Mouse (Mus musculus) embryo, embryonic 10 days (tissue): ENCODE measurements around the gene Nfatc4.

ENCODE experiments used
- DNase-seq: peaks from one replicate; pipeline ENCODE4 v3.0.0-alpha.2; 2015; ENCODE audit warnings: low spot score

Nfatc4 gene

DNA sequence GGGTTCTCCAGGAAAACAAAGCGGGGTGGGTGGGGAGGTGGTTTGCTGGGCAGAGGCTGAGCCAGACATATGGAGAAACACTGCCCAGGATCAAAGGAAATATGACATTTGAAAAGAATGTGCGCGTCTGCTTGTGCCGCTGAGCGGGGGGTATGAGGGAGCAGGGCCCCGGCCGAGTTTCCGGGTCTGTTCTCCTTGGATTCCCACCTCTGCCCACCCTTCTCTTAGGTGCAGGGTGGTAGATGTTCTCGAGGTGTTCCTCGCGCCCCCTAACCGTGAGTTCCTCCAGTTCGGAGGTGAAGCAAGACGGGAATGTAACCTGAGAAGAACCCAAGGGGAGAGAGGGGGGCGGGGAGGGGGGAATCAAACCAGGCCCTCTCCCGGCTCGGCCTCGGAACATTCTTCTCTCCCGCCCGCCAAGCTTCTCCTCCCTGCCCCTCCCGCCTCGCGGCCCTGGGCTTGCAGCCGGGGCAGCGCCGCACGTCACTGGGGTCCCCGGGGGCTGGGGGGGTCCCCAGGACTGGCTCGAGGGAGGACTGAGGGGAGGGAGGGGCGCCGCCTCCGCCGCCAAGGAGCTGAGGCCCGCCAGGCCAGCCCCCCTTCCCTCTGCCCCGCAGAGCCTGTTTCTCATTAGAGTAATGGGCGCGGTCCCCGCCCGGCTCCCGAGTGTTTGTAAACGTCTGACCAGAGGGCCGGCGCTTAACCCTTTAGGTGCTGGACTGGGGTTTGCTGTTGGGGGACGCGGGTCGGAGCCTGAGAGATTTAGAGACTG lies at the start of gene Nfatc4:
TSS of gene Nfatc4 (plus strand) at position 154 of the 772 bp plus-strand sequence.
- DNase-seq, result peak; percentile 93

DNA sequence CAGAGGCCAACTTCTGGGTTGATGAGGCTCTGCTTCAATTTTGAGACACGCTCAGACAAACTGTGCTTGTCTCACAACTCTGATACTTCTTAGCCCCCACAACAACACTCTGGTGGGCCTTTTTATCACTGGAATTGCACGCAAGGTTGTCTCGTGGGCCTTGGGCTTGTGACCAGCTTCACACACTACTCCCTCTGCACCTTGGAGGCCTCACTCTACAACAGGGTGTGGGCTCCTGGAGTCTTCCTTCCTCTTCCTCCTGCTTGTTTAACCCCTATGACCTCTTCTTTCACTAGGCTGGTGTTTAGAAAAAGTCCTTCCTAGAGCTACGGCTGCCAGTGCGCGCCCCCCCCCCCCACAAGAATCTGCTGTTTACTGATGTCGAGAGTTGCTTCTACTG lies 46.2 kb upstream of the Nfatc4 start:
- DNase-seq, result no peak

DNA sequence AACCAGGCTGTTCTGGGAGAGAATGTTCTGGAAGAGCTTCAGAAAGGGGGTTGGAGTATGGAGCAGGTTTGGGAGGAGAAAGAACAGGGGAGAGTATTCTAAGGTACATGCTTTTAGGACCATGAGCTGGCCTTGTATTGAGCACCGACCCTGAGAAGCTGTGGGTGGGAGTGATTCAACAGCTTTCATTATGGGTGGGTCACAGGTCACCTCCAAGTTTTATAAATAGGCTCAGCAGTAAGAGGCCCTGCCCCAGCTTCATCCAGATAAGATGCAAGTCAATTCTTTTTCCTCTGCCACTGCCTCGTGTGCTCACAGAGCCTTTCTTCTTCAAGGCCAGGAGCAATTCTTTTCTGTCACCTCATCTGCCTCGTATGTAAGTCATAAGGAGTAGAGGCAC lies 45.8 kb upstream of the Nfatc4 start:
- no peak for DNase-seq

DNA sequence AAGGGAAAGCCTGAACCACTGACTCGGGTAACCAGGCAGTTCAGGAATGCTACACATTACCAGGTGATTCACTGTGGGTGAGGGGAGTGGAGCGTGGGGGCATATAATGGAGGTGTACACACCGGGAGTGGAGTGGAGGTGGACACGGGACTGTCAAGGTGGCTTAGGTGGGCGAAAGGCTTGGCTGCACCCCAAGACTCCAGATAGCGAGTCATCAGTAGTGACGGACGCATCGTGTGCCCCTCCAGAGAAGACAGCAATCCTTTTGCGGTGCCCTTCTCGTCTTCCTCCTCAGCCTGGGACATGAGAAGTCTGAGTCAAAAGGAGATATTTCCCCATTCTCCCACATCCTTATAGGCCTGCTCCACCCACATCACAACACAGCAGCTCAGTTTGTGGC lies 45.1 kb upstream of the Nfatc4 start:
- DNase-seq, result no peak

DNA sequence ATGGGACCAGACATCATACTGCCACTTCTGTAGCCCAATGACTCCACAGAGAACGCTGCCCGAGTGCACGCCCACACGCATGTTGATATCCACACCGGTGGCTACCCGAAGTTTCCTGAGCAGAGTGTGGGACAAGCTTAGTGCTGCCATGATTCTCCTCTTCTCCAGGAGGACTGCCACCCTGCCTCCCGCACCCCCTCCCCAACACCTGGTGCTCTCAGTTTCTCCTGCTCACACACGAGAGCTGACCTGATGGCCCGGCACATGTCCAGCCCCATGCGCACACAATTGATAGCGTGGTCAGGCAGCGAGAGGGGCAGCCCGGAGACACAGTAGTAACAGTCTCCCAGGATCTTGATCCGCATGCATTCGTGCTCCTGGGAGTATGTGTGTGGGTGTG lies 44.3 kb upstream of the Nfatc4 start:
- DNase-seq, result no peak

DNA sequence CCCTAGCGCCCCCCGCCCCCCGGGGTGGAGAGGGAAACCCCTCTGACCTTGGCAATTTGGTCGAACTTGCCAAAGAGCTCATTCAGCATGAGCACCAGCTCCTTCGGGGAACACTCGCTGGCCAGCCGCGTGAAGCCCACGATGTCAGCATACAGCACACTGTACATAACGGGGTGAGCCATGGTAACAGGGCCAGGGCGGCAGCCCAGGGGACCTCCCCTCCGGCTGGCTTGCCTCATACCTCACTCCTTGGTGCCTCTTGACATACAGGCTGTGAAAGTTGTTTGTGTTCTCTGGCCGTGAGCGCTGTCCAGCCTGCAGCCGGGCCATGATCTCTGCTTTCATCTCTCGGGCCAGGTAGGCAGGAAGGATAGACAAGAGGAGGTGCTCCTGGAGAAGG lies 43.3 kb upstream of the Nfatc4 start:
- DNase-seq, result no peak

DNA sequence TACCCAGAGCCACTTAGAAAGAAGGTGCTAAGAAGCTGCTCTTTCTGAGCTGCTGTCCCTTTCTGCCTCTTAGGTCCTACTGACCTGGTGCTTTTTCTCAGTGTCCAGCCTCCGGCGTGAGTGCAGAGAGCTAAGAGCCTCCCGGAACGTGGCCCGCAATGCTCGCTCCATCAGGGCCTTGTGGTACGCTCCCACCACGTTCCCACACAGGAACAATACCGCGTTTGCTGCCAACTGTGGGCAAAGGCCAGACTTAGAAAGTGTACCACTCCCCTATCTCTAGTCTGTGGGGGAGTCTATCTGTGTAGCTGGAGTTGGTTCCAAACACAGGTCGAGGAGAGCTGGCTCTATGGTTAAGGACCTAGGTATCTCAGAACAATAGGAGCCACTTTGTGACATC lies 42.2 kb upstream of the Nfatc4 start:
- DNase-seq, result no peak

DNA sequence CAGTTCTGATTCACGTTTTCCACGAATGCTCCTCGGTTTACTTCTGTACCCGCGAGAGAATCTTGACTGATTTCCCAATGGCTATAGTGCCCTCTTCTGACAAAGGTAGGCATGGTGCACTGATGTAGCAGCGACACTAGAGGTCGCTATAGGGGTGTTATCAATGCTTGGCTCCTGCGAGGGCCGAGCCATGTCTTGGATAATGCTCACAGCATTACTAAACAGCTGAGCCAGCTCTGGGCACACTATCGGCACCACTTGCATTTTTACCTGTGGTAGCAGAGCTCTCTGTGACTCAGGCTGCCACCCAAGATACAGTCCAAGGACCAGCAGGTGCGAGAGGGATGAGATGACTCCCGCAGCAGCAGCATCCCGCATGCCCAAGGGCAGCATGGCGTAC lies 41.6 kb upstream of the Nfatc4 start:
- DNase-seq, result peak; percentile 94

DNA sequence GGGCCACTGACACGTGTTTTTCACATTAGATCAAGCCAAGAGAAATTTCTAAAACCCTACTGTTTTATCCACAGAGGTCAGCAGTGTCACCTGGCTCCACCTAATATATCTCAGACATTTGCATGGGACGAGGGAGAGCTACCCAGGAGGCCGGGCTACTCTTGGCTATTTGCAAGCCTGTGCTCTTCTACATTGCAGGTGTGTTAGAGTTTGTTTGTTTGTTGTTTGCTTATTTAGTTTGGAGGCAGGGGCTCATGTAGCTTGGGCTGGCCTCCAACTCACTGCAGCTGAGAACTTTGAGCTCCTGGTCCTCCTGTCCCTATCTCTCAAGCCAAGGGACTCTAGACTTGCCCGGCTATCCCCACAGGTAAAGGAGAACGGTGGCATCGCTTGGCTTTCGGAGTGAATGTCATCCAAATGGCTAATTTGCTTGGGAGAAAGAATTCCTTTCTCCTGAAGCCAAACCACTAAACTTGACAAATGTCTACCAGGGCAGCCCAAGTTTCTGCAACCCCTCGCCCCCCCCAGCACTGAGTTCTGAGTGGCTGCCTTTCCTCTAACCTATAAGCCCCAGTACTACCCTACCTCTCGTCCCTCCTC lies 40.5 kb upstream of the Nfatc4 start:
- DNase-seq, result no peak

DNA sequence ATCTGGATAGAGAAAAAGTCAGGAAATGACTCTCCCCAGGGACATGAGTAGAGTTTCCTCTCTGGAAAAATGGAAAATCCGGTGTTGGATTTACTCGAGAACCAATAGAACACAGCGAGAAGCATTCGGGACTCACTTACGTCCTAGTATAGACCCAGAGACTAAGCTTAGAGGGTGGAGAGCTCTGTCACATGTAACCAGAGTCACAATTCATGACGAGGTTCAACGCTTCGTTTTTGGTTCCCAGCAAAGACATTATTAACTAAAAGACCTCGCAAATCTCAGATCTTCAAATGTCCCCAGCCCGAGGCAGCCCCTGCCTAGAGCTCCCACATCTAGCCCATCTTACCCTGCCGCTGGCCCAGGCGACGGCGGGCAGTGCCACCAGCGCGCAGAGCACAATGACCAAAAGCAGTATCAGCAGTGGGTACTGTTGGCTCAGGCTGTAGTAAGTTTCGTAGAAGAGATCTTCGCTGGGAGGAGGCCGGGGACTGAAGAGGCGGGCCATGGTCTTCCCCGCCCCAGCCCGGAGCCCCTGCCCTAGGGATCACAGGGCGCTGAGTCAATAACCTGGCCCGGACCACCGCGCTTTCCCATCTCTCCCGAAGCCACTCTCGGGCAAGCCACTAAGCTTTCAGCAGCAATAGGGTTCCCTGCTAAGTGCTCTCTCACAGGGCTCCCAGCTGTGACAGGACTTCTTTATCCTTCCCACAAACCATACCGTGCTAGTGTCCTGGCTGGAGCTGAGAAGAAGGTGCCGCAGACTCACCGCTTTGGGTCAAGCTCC lies 39.6 kb upstream of the Nfatc4 start:
- DNase-seq, result peak; percentile 72

DNA sequence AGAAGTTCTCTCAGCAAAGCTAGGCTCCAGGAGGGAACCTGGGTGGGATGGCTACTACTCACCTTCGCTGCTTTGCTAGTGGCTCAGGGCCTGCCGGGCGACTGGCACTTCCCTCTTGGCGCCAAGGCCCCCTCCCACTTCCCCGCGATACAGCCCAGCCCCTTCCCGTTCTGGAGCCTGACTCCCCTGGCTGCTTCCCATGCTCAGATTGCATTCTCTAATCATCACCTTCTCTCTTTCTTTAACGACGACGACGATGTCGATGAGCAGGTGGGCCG lies 39.0 kb upstream of the Nfatc4 start, which contains the start of gene Adcy4:
TSS of gene Adcy4 (minus strand) at position 138 of the 278 bp plus-strand sequence.
- DNase-seq, result peak; percentile 33

DNA sequence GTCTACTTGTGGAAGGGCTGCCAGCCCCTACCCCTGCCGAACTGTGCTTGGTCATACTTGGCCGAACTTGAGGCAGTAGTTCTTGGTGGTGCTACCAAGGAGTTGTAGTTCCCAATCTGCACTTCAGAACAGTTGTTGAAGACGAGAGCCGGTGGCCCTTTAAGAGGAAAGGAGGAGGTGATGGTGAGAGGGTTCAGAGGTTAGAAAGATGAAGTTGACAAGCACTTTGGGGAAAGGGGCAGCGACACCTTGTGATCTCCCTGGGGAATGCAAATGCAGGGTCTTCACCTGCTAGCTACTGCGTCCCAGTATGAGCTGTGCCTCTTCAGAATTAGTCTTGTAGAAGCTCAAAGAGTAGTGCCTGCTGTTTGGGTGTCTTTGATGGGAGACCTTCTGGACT lies 37.7 kb upstream of the Nfatc4 start:
- peak; percentile 67 for DNase-seq

DNA sequence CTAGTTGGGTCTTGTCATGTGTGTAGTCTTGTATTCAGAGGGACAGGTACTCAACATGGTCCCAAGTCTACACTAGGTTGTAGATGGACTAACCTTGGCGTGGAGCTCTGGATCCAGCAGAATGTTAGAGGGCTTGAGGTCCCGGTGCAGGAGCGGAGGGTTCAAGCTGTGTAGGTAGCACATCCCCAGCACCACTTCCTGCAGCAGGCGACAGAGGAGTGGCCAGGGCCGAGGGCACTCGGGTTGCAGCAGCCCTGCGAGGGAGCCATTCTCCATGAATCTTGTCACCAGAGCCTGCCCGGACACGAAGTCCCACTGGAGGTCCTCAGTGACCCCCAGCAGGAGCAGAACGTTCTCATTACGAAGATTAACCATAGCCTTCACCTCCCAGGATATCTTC lies 35.2 kb upstream of the Nfatc4 start:
- DNase-seq, result no peak

DNA sequence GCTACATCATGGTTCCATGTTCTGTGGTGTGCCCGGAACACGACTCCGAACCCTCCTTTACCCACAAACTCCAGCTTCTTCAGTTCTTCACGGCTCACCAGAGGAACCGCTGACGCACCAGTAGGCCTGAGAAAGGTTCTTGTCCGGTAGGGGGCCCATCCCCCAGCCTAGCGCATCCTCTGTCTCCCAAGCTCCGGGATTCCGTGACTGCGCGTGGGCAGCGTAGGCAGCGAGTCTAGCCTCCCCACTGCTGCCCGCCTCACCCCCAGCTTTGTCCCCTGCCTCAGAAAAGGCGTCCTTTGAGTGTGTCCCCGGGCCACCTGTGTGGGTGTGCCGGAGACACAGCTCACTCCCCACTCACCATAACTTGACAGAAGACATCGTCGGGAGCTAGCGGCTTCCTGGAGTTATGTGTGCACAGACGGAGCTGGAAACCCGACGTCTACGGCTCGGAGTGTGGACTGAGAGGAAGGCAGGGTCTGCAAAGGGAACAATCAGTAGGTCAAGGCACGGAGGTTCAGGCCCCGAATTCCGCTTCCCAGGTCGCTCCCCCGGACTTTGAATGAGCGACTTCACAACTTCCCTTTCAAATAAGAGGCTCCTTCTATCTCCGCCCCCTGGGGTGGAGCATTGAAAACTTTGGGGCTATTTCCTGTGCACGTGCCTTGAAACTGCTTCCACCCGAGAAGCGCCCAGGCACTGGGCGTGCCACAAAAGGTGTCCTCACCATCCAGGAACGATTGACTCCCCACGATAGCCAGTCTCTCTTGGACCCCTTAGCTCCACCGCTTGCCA lies 34.5 kb upstream of the Nfatc4 start, which contains the start of gene Ripk3:
TSS of gene Ripk3 (minus strand) at position 610 of the 795 bp plus-strand sequence.
- no peak for DNase-seq

DNA sequence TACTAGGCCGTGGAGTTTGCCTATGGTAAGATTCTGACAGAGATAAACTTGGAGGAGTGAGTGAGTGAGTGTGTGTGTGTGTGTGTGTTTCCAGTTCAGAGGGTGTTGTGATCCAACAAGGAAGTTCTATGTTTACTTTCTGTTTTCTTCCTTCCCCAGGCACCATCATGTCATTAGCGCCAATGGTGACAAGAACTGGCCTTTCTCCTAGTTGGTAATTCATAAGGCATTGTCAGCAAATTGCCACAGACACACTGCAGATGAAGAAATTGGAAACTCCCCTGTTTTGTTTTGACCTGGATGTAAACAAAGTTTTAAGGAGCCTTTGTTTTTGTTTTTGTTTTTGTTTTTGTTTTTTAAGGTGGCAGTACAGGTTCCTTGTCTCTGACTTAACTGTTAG lies 29.5 kb upstream of the Nfatc4 start:
- DNase-seq, result no peak

DNA sequence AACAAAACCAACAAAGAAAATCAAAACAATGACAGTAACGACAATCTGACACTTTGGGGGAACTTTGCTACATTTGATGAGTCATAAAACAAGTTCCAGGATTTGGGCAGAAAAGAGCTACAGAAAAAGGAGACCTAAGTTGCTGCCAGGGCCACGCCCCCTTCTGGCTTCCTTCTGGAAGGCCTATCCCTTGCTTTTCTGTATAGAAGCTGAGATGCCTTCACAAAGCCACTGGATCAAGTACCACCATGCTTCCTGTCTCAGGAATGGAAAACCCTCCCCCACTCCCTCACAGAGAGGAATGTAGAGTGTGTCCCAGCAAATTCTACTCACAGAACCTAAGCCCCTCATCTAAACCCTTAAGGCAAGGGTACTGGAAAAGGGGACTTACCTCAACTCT lies 29.0 kb upstream of the Nfatc4 start:
- DNase-seq, result no peak

DNA sequence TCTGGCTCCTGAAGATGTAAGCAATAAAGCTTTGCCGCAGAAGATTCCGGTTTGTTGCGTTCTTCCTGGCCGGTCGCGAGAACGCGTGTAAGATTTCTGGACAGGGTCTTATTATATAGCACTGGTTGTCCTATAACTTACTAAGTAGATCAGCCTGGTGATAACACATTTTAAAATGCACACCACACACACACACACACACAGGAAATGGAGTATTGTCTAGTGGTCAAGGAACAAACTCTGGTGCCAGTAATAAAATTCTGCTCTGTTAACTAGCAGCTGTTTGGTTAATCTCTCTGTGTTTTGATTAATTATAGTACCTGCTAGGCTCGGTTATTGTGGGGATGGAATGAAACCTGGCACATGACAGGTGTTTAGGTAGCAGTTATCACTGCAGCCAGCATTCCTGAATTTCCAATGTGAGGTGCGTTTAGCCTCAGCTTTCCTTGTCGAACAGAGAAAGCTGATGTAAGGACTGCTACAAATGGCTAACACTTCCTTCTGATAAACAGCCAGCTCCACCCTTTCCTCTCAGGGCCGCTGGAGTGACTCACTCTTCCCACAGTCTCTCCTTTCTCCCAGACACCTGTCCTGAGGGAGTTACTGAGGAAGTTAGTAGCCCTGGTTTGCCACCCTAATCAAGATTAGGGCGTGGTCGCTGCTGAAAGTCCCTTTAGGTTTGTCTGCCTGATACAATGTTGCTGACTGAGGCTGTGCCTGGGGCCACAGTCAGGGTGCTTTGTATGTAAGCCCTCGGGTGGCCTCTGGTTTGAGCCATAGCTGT lies 27.4 kb upstream of the Nfatc4 start:
- DNase-seq, result no peak

DNA sequence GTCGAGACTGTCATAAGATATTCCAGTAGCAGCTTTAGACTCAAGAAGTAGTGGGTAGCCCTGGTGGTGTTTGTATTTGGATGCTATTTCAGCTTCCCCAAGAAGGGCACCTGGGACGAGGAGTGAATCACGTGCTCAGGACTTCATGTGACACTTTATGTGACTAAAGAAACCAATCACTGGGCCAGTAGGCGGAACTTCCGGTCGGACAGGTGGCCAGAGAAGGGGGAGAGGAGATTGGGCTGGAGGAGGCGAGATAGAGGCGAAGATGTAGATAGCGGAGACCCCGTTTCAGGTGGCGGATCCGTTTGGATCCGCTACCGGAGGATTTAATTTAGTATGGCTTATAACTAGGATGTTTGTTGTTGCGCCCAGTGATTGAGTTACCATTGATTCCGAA lies 8.1 kb upstream of the Nfatc4 start:
- DNase-seq, result peak; percentile 91

DNA sequence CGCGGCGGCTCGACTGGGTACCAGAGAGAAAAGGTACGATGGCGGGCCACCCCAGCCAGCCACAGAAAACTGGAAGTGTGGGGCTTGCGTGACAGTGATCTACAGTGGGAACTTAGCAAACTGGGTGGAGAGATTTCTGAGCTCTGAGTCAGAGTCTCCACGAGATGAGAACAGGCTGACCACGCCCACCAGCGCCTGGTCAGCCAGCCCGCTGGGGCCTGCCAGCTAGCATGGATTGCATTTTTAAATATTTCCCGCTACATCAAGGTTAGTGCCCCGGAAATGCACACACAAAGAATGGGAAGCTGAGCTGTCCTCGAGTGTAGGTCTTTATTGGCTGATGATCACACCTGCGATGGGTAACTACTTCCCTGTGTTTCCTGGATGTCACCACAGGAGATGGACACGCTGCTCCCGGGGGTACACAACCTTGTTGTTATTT lies 7.6 kb upstream of the Nfatc4 start:
- DNase-seq, result peak; percentile 67

DNA sequence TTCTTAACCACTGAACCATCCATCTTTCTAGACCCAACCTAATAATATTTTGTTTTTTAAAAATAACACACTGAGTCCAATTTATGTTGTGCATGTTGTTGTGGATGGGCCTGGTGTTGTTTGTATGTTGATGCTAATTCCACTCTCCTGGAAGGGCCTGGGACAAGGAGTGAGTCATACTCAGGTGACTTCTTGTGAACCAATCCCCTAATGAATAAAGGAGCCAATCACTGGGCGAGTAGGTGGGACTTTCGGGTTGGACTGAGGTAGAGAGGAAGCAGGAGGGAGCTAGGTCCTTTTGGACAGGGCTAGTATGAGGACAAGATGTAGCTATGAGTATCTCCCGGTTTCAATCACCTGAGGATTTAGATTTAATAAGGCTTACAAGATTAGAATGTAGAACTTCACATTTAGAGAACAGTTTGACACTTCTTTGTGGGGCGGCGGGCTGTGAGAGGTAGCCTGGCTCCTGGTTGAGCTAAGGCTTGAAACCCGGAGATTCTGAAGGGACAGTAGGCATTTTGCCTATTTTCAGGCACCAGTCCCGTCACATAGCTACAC lies 3.0 kb upstream of the Nfatc4 start:
- no peak for DNase-seq

DNA sequence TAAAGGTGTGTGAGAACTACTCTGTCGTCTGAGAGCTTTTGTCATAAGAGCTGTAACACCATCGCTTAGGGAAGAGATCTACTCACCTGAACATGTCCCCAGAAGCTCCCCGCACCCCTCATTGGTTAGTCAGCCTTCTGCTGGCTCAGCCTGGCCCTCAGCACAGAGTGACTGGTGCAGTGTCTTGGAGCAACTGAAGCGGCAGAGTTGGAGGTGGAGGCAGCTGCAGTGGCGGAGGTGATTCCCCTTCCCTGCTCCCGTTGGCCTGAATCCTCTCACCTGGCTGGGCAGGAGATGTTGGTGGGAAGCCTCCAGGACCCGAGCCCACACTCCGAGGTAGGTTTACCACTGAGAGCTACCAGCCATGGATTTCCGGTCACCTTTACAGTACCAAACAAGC lies 2.4 kb upstream of the Nfatc4 start:
- DNase-seq, result no peak
